Mouse (Mus musculus) mesoderm, embryonic 11.5 days (tissue): ENCODE results near the gene Olfml2b.

ENCODE experiments used
- DNase-seq: peaks from one replicate; pipeline ENCODE4 v3.0.0-alpha.2; 2012; ENCODE audit warnings: low read depth, low spot score

Gene Olfml2b

GRCm38 (mm10) chr1:170646606-170647287 lies 2.4 kb downstream of the Olfml2b start:
- DNase-seq = no peak

GRCm38 (mm10) chr1:170647381-170647780 lies 3.0 kb downstream of the Olfml2b start:
- no peak for DNase-seq

GRCm38 (mm10) chr1:170647971-170648514 lies 3.7 kb downstream of the Olfml2b start:
- no peak for DNase-seq

- DNase-seq = no peak
Observed at GRCm38 (mm10) chr1:170651046-170651723, 6.9 kb downstream of the Olfml2b start.

- DNase-seq = no peak
Observed at GRCm38 (mm10) chr1:170651989-170652740, 7.8 kb downstream of the Olfml2b start.

- DNase-seq = peak; percentile 67
Observed at GRCm38 (mm10) chr1:170655280-170655917, 11.1 kb downstream of the Olfml2b start.

GRCm38 (mm10) chr1:170656518-170657227 lies 12.3 kb downstream of the Olfml2b start:
- DNase-seq = no peak

- DNase-seq = no peak
Observed at GRCm38 (mm10) chr1:170657228-170657521, 12.8 kb downstream of the Olfml2b start.

GRCm38 (mm10) chr1:170657643-170658314 lies 13.4 kb downstream of the Olfml2b start:
- DNase-seq = no peak

- DNase-seq = no peak
Observed at GRCm38 (mm10) chr1:170659260-170659659, 14.9 kb downstream of the Olfml2b start.

GRCm38 (mm10) chr1:170664620-170665185 lies 20.4 kb downstream of the Olfml2b start:
- no peak for DNase-seq

- DNase-seq = no peak
Observed at GRCm38 (mm10) chr1:170665200-170665599, 20.9 kb downstream of the Olfml2b start.

- DNase-seq = no peak
Observed at GRCm38 (mm10) chr1:170674184-170674775, 29.9 kb downstream of the Olfml2b start.

GRCm38 (mm10) chr1:170677681-170678080 lies 33.3 kb downstream of the Olfml2b start:
- no peak for DNase-seq

- no peak for DNase-seq
Observed at GRCm38 (mm10) chr1:170678861-170679260, 34.5 kb downstream of the Olfml2b start.

- no peak for DNase-seq
Observed at GRCm38 (mm10) chr1:170679624-170680023, 35.3 kb downstream of the Olfml2b start.

- DNase-seq = no peak
Observed at GRCm38 (mm10) chr1:170683863-170684262, 39.5 kb downstream of the Olfml2b start.

GRCm38 (mm10) chr1:170689773-170690172 lies 45.4 kb downstream of the Olfml2b start:
- DNase-seq = no peak

GRCm38 (mm10) chr1:170691301-170691700 lies 47.0 kb downstream of the Olfml2b start:
- DNase-seq = no peak

GRCm38 (mm10) chr1:170694821-170695291 lies 50.5 kb downstream of the Olfml2b start:
- DNase-seq = no peak
